Mouse (Mus musculus): ENCODE results near the gene Atat1. TPM values are rescaled to one million over a fixed set of nuclear protein-coding genes. Genes with fewer than 3 reads are reported as not detected.

Atat1 gene
- polyA plus RNA-seq, 1 experiment = 33.4 TPM

DNA sequence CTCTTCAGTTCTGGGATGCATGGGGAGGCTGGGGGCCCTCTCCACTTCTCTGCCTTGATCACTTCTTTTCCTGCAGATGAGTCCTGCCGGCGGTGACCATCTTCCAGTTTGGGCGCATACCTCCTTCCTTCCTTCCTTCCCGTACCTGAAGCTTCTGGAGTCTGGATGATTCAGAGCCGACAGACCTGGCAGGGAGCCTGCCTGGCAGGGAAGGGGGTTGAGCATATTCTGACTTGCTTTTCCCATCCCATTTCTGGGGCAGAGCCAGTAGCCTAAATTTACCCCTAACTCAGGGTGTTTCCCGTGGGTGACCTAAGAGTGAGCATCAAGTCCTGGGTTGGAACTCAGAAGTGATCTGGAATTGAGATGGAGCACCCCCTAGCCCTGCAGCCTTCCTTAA is 35.2 kb downstream of the Atat1 start:
- no peak overlapping the region for H3K27ac ChIP-seq (ENCODE audit: insufficient read depth, low read length)
- 0 out of 2 replicates have a peak, but pooled peaks cover 3% of the 10 kb centered on the region for H3K36me3 ChIP-seq (ENCODE audit: control insufficient read depth, insufficient read depth, low read length, poor library complexity, severe bottlenecking)
- no peaks in the 10 kb centered on the region for H3K9me3 ChIP-seq (replicated peaks; ENCODE audit: control insufficient read depth, insufficient read depth, low read length, poor library complexity, severe bottlenecking)
- no peak overlapping the region for H3K9ac ChIP-seq (ENCODE audit: low read depth, poor library complexity, severe bottlenecking)
- no peak for TF ChIP-seq CTCF (IDR thresholded peaks at IDR 0.05; ENCODE audit: low read depth, low read length)
- TF ChIP-seq EP300 (IDR thresholded peaks at IDR 0.05; ENCODE audit: insufficient read depth, low read depth, low read length) = no peak
- TF ChIP-seq POLR2A (IDR thresholded peaks at IDR 0.05; ENCODE audit: insufficient read depth, low read length) = no peak
- H3K4me3 ChIP-seq (ENCODE audit: low read depth, low read length) = no peak overlapping the region
- peaks cover 2% of the 10 kb centered on the region for H3K4me1 ChIP-seq (ENCODE audit: control insufficient read depth, insufficient read depth, low read length)
- H3K27me3 ChIP-seq (ENCODE audit: control insufficient read depth, insufficient read depth, low read length, poor library complexity, severe bottlenecking) = no peaks in the 10 kb centered on the region

GRCm38 (mm10) chr17:35873774-35874519 is 35.9 kb downstream of the Atat1 start:
- Histone ChIP-seq H3K27ac (ENCODE audit: insufficient read depth, low read length) (no peak overlapping the region), H3K36me3 (ENCODE audit: control insufficient read depth, insufficient read depth, low read length, poor library complexity, severe bottlenecking) (0 out of 2 replicates have a peak, but pooled peaks cover 3% of the 10 kb centered on the region), H3K4me3 (ENCODE audit: low read depth, low read length) (no peak overlapping the region), H3K9me3 (replicated peaks; ENCODE audit: control insufficient read depth, insufficient read depth, low read length, poor library complexity, severe bottlenecking) (no peaks in the 10 kb centered on the region), H3K27me3 (ENCODE audit: control insufficient read depth, insufficient read depth, low read length, poor library complexity, severe bottlenecking) (no peaks in the 10 kb centered on the region), H3K4me1 (ENCODE audit: control insufficient read depth, insufficient read depth, low read length) (peaks cover 2% of the 10 kb centered on the region), H3K9ac (ENCODE audit: low read depth, poor library complexity, severe bottlenecking) (peak overlapping the region; percentile 2; the same call in 1 of the 2 replicates)
- TF ChIP-seq EP300 (IDR thresholded peaks at IDR 0.05; ENCODE audit: insufficient read depth, low read depth, low read length) (no peak), POLR2A (IDR thresholded peaks at IDR 0.05; ENCODE audit: insufficient read depth, low read length) (no peak), CTCF (IDR thresholded peaks at IDR 0.05; ENCODE audit: low read depth, low read length) (peak; percentile 90)

DNA sequence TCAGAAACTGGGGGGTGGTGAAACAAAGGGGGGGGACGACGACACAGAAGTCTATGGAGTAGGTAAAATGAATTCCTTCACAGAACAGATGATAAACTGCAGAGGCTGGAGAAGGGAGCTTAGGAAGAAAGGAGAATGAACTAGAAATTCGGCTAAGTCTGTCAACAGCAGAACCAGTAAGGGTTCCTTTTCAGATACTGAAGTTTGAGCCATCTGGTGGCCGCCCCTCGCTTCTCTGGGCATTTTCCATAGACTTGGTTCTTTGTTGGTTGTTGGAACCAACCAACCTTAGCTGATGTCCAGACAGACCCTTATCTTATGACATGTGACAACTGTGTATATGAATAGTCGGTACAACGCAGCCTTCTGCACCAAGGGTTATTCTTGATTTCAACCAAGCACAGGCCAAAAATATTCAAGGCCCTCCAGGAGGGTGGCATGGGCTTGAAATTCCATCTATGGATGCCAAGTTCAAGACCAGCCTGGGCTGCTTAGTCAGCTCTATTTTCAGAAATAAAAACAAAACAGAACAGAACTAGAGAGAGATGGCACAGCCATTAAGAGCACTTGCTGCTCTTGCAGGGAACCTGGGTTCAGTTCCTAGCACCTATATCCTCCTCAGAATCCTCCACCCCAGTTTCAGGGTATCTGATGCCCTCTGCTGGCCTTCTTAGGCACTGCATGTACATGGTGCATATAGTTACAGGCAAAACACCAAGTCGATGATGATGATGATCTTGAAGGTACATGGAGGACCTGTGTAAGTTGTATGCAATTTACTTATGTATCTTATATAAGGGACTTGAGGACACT is 38.8 kb downstream of the Atat1 start:
- peaks cover 2% of the 10 kb centered on the region for H3K4me1 ChIP-seq (ENCODE audit: control insufficient read depth, insufficient read depth, low read length)
- H3K9ac ChIP-seq (ENCODE audit: low read depth, poor library complexity, severe bottlenecking) = 0 out of 2 replicates have a peak overlapping the region, but pooled peaks have one; percentile 20
- peak overlapping the region; percentile 77 for H3K27ac ChIP-seq (ENCODE audit: insufficient read depth, low read length)
- H3K27me3 ChIP-seq (ENCODE audit: control insufficient read depth, insufficient read depth, low read length, poor library complexity, severe bottlenecking) = no peaks in the 10 kb centered on the region
- no peaks in the 10 kb centered on the region for H3K9me3 ChIP-seq (replicated peaks; ENCODE audit: control insufficient read depth, insufficient read depth, low read length, poor library complexity, severe bottlenecking)
- 0 out of 2 replicates have a peak overlapping the region, but pooled peaks have one; percentile 31 for H3K4me3 ChIP-seq (ENCODE audit: low read depth, low read length)
- TF ChIP-seq EP300 (IDR thresholded peaks at IDR 0.05; ENCODE audit: insufficient read depth, low read depth, low read length) (no peak), CTCF (IDR thresholded peaks at IDR 0.05; ENCODE audit: low read depth, low read length) (peak; percentile 42), POLR2A (IDR thresholded peaks at IDR 0.05; ENCODE audit: insufficient read depth, low read length) (no peak)
- H3K36me3 ChIP-seq (ENCODE audit: control insufficient read depth, insufficient read depth, low read length, poor library complexity, severe bottlenecking) = 0 out of 2 replicates have a peak, but pooled peaks cover 3% of the 10 kb centered on the region

DNA sequence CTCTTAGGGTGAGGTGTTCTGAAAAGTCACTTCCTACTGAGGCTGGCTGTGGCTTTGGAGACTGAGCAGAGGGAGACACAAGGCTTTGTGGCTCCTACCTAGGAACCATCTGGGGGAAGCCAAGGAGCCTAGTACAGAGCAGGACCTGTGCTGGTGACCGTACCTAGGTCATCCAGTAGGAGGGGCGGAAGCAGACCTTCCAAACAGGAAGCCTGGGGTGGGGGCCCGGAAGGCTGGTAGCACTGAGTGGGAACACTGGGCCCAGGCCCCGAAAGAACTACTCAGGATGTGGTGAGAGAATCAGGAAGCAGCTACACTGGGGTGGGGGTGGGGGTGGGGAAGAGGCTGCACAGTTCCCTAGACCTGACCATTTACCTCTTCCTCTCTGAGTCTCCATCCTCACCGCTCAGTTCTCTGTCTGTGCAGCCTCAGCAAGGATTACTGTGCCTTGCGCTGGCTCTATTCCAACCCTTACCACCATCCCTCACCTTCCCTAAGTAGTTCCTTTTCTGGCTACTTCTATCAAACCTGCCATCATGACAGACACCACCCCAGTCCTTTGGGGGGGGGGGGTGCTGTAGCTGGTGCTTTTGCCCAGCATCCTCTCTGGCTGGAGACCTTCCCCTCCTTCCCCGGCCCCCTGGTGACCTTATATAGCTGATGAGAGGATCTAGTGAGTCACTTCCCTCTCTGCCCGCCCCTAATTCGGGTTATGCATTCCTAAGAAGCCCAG is 39.6 kb downstream of the Atat1 start:
- peak overlapping the region; percentile 94 for H3K27ac ChIP-seq (ENCODE audit: insufficient read depth, low read length)
- H3K4me1 ChIP-seq (ENCODE audit: control insufficient read depth, insufficient read depth, low read length) = peaks cover 2% of the 10 kb centered on the region
- no peaks in the 10 kb centered on the region for H3K9me3 ChIP-seq (replicated peaks; ENCODE audit: control insufficient read depth, insufficient read depth, low read length, poor library complexity, severe bottlenecking)
- H3K4me3 ChIP-seq (ENCODE audit: low read depth, low read length) = peak overlapping the region; percentile 31
- TF ChIP-seq POLR2A (IDR thresholded peaks at IDR 0.05; ENCODE audit: insufficient read depth, low read length) (no peak), CTCF (IDR thresholded peaks at IDR 0.05; ENCODE audit: low read depth, low read length) (no peak), EP300 (IDR thresholded peaks at IDR 0.05; ENCODE audit: insufficient read depth, low read depth, low read length) (no peak)
- H3K9ac ChIP-seq (ENCODE audit: low read depth, poor library complexity, severe bottlenecking) = peak overlapping the region; percentile 20; the same call in 1 of the 2 replicates
- H3K36me3 ChIP-seq (ENCODE audit: control insufficient read depth, insufficient read depth, low read length, poor library complexity, severe bottlenecking) = 0 out of 2 replicates have a peak, but pooled peaks cover 3% of the 10 kb centered on the region
- no peaks in the 10 kb centered on the region for H3K27me3 ChIP-seq (ENCODE audit: control insufficient read depth, insufficient read depth, low read length, poor library complexity, severe bottlenecking)

DNA sequence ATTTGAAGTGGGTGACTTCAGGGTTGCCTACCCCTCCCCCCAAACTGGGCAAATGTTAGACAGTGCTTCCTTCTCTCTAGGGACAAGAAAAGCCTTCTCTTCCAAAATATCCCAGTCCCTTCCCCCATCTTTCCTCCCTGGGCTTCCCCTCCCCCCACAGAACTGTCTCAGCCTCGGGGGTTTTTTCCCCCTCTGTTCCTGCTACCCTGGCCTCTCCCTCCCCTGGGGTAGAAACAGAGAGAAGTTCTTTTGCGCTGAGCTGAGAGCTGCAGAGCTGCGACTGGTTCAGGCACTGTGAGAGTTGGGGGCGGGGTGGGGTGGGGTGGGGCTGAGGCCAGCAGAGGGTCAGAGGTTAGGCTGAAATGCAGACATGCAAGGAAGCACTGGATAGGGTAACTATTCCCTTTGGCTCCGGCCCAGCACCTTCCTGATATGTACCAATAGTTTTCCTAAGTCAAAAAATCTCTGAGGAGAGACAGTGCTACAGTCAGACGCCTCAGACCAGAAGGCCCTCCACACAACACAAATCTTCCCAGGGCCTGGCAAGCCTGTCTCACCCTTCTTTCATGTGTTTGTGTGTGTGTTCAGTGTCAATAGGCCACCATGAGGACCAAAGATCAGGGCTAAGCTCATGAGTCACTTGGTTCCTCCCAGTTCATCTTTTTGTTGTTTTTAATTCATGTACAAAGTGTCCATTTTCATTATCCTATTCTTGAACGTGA is 40.4 kb downstream of the Atat1 start:
- H3K27ac ChIP-seq (ENCODE audit: insufficient read depth, low read length) = peak overlapping the region; percentile 94
- peak overlapping the region; percentile 82; the same call in 1 of the 2 replicates for H3K9ac ChIP-seq (ENCODE audit: low read depth, poor library complexity, severe bottlenecking)
- H3K4me3 ChIP-seq (ENCODE audit: low read depth, low read length) = peak overlapping the region; percentile 67
- H3K9me3 ChIP-seq (replicated peaks; ENCODE audit: control insufficient read depth, insufficient read depth, low read length, poor library complexity, severe bottlenecking) = no peaks in the 10 kb centered on the region
- 0 out of 2 replicates have a peak, but pooled peaks cover 1% of the 10 kb centered on the region for H3K36me3 ChIP-seq (ENCODE audit: control insufficient read depth, insufficient read depth, low read length, poor library complexity, severe bottlenecking)
- H3K4me1 ChIP-seq (ENCODE audit: control insufficient read depth, insufficient read depth, low read length) = peaks cover 2% of the 10 kb centered on the region
- H3K27me3 ChIP-seq (ENCODE audit: control insufficient read depth, insufficient read depth, low read length, poor library complexity, severe bottlenecking) = no peaks in the 10 kb centered on the region
- TF ChIP-seq EP300 (IDR thresholded peaks at IDR 0.05; ENCODE audit: insufficient read depth, low read depth, low read length) (peak; percentile 85), POLR2A (IDR thresholded peaks at IDR 0.05; ENCODE audit: insufficient read depth, low read length) (no peak)

All from ES-Bruce4 (cell line).